Mouse (Mus musculus) hindbrain, embryonic 12.5 days (tissue): ENCODE measurements around the gene Ogdhl. TPM values are rescaled to one million over a fixed set of nuclear protein-coding genes. Genes with fewer than 3 reads are reported as not detected.
A peak's percentile ranks its signal among the peaks of the same experiment; 100 is the strongest.
"Not testable (repeated sequence)": the region's sequence is repeated elsewhere in the genome, so short reads cannot be mapped to it uniquely, and the experiment has no call there.

Experiments
- ATAC-seq: fragments of 200-750 bp; cut with Nextera tagmentation; 2 replicates; pipeline ENCODE4 v1.8.0; 2017; ENCODE audit warnings: moderate TSS enrichment; ENCODE audit not compliant: low FRiP score
- H3K27ac ChIP-seq: fragments of 300-500 bp; sonication (generic); 2 replicates; pipeline ENCODE4 v1.5.1; 2016; ENCODE audit warnings: mild to moderate bottlenecking
- H3K27me3 ChIP-seq: fragments of 300-500 bp; sonication (generic); 2 replicates; pipeline ENCODE4 v1.6.1; 2016; ENCODE audit warnings: mild to moderate bottlenecking
- H3K36me3 ChIP-seq: fragments of 300-500 bp; sonication (generic); 2 replicates; pipeline ENCODE4 v1.6.1; 2016; ENCODE audit warnings: mild to moderate bottlenecking
- H3K4me1 ChIP-seq: fragments of 300-500 bp; sonication (generic); 2 replicates; pipeline ENCODE4 v1.6.1; 2016
- H3K4me2 ChIP-seq: fragments of 300-500 bp; sonication (generic); replicated peaks from 2 replicates; pipeline ENCODE4 v1.6.1; 2016; ENCODE audit warnings: mild to moderate bottlenecking
- H3K4me3 ChIP-seq: fragments of 300-500 bp; sonication (generic); 2 replicates; pipeline ENCODE4 v1.5.1; 2016; ENCODE audit warnings: mild to moderate bottlenecking
- H3K9ac ChIP-seq: fragments of 300-500 bp; sonication (generic); 2 replicates; pipeline ENCODE4 v1.6.1; 2016; ENCODE audit warnings: mild to moderate bottlenecking, moderate library complexity
- H3K9me3 ChIP-seq: fragments of 300-500 bp; sonication (generic); replicated peaks from 2 replicates; pipeline ENCODE4 v1.6.1; 2016; ENCODE audit warnings: mild to moderate bottlenecking
- WGBS: fragments of 180-500 bp; shearing (Covaris S2); methylation state at CpG from one replicate; pipeline ENCODE4 v1.1.7; 2016; 5-methylcytosine and 5-hydroxymethylcytosine counted together
- polyA plus RNA-seq: library from polyadenylated mRNA; unstranded; fragments of >200 nt; fragmentation: Nextera tagmentation; extraction: Ambion mirVana; gene quantifications from 2 replicates; pipeline ENCODE4 v1.2.1, GENCODE M21; 2016

Ogdhl gene
- polyA plus RNA-seq, 1 experiment from 2014 or later, result 19.6 TPM

GRCm38 (mm10) chr14:32336547-32336946, 14.7 kb downstream of the Ogdhl start:
- Histone ChIP-seq H3K27me3 (no peaks in the 10 kb centered on the region), H3K4me2 (no peak overlapping the region), H3K4me1 (peaks cover 5% of the 10 kb centered on the region; the same call in 1 of the 2 replicates), H3K27ac (no peak overlapping the region), H3K4me3 (no peak overlapping the region), H3K36me3 (peaks cover 52% of the 10 kb centered on the region), H3K9me3 (no peaks in the 10 kb centered on the region), H3K9ac (no peak overlapping the region)
- whole genome bisulfite sequencing, result 89% methylated on average over 11 of the region's 11 CpGs
- ATAC-seq, result no peak

DNA sequence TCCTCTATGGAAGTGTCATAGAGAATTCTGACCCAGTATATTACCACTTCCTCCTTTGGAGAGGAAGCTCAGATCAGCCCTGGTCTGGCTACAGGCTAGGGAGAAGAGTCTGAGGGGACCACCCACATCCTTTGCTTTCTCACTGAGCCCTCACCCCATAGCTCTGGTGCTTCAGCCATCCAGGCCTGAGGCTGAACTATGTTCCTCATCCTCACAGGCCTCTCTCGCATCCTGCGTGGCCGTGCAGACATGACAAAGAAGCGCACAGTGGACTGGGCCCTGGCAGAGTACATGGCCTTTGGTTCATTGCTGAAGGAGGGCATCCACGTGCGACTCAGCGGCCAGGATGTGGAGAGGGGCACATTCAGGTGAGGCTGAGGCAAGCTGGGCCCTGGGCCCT, 20.0 kb downstream of the Ogdhl start:
- peaks cover 70% of the 10 kb centered on the region for H3K36me3 ChIP-seq
- 91% methylated on average over 7 of the region's 7 CpGs for WGBS
- no peak overlapping the region for H3K4me3 ChIP-seq

DNA sequence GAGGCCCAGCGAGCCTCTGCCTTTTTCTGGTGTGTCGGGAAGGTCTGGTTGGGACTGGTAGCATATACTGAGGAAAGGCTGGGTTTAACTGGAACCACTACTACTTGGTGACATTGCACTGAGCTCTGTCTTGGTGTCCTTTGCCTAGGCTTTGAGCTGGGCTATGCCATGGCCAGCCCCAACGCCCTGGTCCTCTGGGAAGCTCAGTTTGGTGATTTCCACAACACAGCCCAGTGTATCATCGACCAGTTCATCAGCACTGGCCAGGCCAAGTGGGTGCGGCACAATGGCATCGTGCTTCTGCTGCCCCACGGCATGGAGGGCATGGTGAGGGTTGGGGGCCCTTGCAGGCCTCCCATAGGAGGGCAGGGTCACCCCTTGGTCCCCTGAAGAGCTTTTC, 22.4 kb downstream of the Ogdhl start:
- no peak for ATAC-seq
- no peak overlapping the region for H3K4me3 ChIP-seq
- WGBS, result 91% methylated on average over 7 of the region's 7 CpGs
- H3K9me3 ChIP-seq, result no peaks in the 10 kb centered on the region
- peaks cover 52% of the 10 kb centered on the region for H3K36me3 ChIP-seq
- H3K4me2 ChIP-seq, result no peak overlapping the region
- no peak overlapping the region for H3K27ac ChIP-seq
- H3K9ac ChIP-seq, result no peak overlapping the region
- no peaks in the 10 kb centered on the region for H3K4me1 ChIP-seq
- H3K27me3 ChIP-seq, result no peaks in the 10 kb centered on the region

More for the DNA sequence above, 20.0 kb downstream of the Ogdhl start:
- ATAC-seq, result no peak
- Histone ChIP-seq H3K27me3 (no peaks in the 10 kb centered on the region), H3K4me1 (no peaks in the 10 kb centered on the region), H3K9me3 (no peaks in the 10 kb centered on the region), H3K27ac (no peak overlapping the region), H3K9ac (no peak overlapping the region), H3K4me2 (no peak overlapping the region)

- no peak for ATAC-seq
- WGBS, result 90% methylated on average over 9 of the region's 10 CpGs
These were observed 22.9 kb downstream of the Ogdhl start for GRCm38 (mm10) chr14:32344694-32345093.

GRCm38 (mm10) chr14:32347307-32347706, 25.5 kb downstream of the Ogdhl start:
- H3K9ac ChIP-seq, result no peak overlapping the region
- no peak overlapping the region for H3K27ac ChIP-seq
- peaks cover 26% of the 10 kb centered on the region; the same call in 1 of the 2 replicates for H3K36me3 ChIP-seq
- 93% methylated on average over 9 of the region's 9 CpGs for WGBS
- H3K4me1 ChIP-seq, result no peaks in the 10 kb centered on the region
- no peaks in the 10 kb centered on the region for H3K9me3 ChIP-seq
- no peaks in the 10 kb centered on the region for H3K27me3 ChIP-seq
- no peak for ATAC-seq
- H3K4me3 ChIP-seq, result no peak overlapping the region
- H3K4me2 ChIP-seq, result no peak overlapping the region

More at GRCm38 (mm10) chr14:32344694-32345093, 22.9 kb downstream of the Ogdhl start:
- H3K36me3 ChIP-seq, result peaks cover 50% of the 10 kb centered on the region
- H3K4me2 ChIP-seq, result no peak overlapping the region
- no peak overlapping the region for H3K9ac ChIP-seq
- H3K27ac ChIP-seq, result no peak overlapping the region
- H3K27me3 ChIP-seq, result no peaks in the 10 kb centered on the region
- no peak overlapping the region for H3K4me3 ChIP-seq
- no peaks in the 10 kb centered on the region for H3K9me3 ChIP-seq
- H3K4me1 ChIP-seq, result no peaks in the 10 kb centered on the region

- H3K4me1 ChIP-seq, H3K9ac ChIP-seq, H3K4me3 ChIP-seq, ATAC-seq, H3K4me2 ChIP-seq, H3K9me3 ChIP-seq, H3K27ac ChIP-seq, H3K36me3 ChIP-seq, H3K27me3 ChIP-seq: not testable (repeated sequence)
- WGBS, result 29% methylated on average over 6 of the region's 6 CpGs
These were observed 29.5 kb downstream of the Ogdhl start for GRCm38 (mm10) chr14:32351181-32351920.

GRCm38 (mm10) chr14:32364359-32364758, 42.5 kb downstream of the Ogdhl start:
- H3K4me2 ChIP-seq, result no peak overlapping the region
- 49% methylated on average over 7 of the region's 7 CpGs for WGBS
- H3K36me3 ChIP-seq, result no peaks in the 10 kb centered on the region
- no peaks in the 10 kb centered on the region for H3K4me1 ChIP-seq
- H3K4me3 ChIP-seq, result no peak overlapping the region
- H3K9ac ChIP-seq, result no peak overlapping the region
- H3K27ac ChIP-seq, result no peak overlapping the region
- H3K9me3 ChIP-seq, result no peaks in the 10 kb centered on the region; the same call in 1 of the 2 replicates
- no peaks in the 10 kb centered on the region for H3K27me3 ChIP-seq
- no peak for ATAC-seq

DNA sequence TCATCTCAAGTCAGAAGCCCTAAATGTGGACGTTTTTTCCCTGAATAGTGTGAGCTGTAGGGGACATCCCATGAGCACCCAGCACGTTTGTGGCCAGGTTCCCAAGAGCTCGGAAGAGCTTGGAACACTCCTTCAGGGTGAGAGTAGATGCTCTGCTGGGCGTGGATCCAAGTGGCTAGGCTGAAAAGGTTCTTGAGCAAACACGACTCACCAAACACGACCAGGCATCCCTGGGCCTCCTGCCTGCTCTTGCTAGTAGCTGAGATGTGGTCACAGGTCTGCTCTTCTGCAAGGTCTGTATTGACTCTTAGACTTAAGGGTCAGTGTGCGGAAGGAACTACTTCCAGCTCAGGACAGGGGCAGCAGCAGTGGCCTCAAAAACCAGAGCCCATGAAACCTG, 47.9 kb downstream of the Ogdhl start:
- no peaks in the 10 kb centered on the region for H3K4me1 ChIP-seq
- H3K36me3 ChIP-seq, result no peaks in the 10 kb centered on the region
- H3K9me3 ChIP-seq, result no peaks in the 10 kb centered on the region
- no peak overlapping the region for H3K9ac ChIP-seq
- no peaks in the 10 kb centered on the region for H3K27me3 ChIP-seq
- no peak for ATAC-seq
- 81% methylated on average over 7 of the region's 7 CpGs for WGBS
- no peak overlapping the region for H3K27ac ChIP-seq
- H3K4me3 ChIP-seq, result no peak overlapping the region
- H3K4me2 ChIP-seq, result no peak overlapping the region

- no peak for ATAC-seq
- no peak overlapping the region for H3K4me2 ChIP-seq
- WGBS, result 96% methylated on average over 2 of the region's 2 CpGs
- no peaks in the 10 kb centered on the region for H3K9me3 ChIP-seq
- no peak overlapping the region for H3K4me3 ChIP-seq
- H3K27ac ChIP-seq, result no peak overlapping the region
- no peak overlapping the region for H3K9ac ChIP-seq
- no peaks in the 10 kb centered on the region for H3K27me3 ChIP-seq
- H3K36me3 ChIP-seq, result no peaks in the 10 kb centered on the region
- H3K4me1 ChIP-seq, result no peaks in the 10 kb centered on the region
These were observed 50.7 kb downstream of the Ogdhl start for GRCm38 (mm10) chr14:32372510-32372909.

- peaks cover 25% of the 10 kb centered on the region for H3K4me1 ChIP-seq
- peak overlapping the region; percentile 45 for H3K4me2 ChIP-seq
- no peak overlapping the region for H3K4me3 ChIP-seq
- H3K36me3 ChIP-seq, result no peaks in the 10 kb centered on the region
- WGBS, result 9% methylated on average over 22 of the region's 22 CpGs
- H3K9ac ChIP-seq, result no peak overlapping the region
- ATAC-seq, result 0 out of 2 replicates have a peak, but pooled peaks have one; percentile 38
- H3K27me3 ChIP-seq, result peaks cover 20% of the 10 kb centered on the region
- no peak overlapping the region for H3K27ac ChIP-seq
- no peaks in the 10 kb centered on the region for H3K9me3 ChIP-seq
These were observed 57.7 kb downstream of the Ogdhl start for GRCm38 (mm10) chr14:32379395-32380098.

DNA sequence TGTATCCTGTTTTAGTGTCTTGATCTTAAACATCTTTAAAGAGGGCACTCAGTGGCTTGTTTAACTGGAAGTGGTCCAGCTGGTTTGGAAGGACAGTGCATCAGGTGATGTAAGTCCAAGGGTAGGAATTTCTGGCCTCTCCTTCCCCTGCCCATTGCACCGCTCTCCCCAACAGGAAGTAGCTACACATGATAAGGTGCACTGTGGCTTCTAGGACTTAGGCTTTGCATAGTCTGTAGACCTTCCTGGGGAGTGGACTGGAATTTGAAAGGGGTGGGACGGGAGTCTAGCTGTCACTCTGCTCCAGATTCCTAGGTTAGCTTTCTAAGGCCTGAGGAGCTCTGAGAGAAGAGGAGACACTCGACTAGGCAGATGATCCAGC, 58.3 kb downstream of the Ogdhl start:
- 35% methylated on average over 3 of the region's 3 CpGs for WGBS
- Histone ChIP-seq H3K27me3 (peaks cover 20% of the 10 kb centered on the region), H3K4me2 (peak overlapping the region; percentile 45; the same call in 1 of the 2 replicates), H3K4me3 (no peak overlapping the region), H3K27ac (no peak overlapping the region), H3K36me3 (no peaks in the 10 kb centered on the region), H3K9me3 (no peaks in the 10 kb centered on the region), H3K9ac (no peak overlapping the region), H3K4me1 (peaks cover 25% of the 10 kb centered on the region)
- ATAC-seq, result no peak

DNA sequence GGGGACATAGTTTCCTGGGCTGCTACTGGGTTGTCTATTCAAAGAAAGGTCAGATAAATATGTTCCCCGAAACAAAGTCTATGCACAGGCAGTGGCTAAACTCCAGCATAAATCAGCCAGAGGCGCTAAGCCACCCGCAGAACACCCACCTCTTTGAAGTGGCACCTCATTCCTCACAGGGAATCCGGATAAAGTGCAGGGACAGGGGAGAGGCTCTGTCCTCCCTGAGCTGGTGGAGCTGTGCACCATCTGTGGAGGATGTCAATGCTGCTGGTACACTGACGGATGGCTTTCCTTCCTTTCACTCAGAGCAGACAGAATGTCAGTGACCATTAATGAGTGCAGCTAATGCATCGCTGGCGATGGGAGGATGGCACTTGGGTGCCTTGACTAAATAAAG, 59.2 kb downstream of the Ogdhl start:
- 34% methylated on average over 7 of the region's 7 CpGs for WGBS
- H3K4me2 ChIP-seq, result no peak overlapping the region
- no peak overlapping the region for H3K27ac ChIP-seq

More for the DNA sequence above, 59.2 kb downstream of the Ogdhl start:
- Histone ChIP-seq H3K9me3 (no peaks in the 10 kb centered on the region), H3K9ac (no peak overlapping the region), H3K4me1 (peaks cover 25% of the 10 kb centered on the region), H3K4me3 (no peak overlapping the region), H3K27me3 (peaks cover 20% of the 10 kb centered on the region), H3K36me3 (no peaks in the 10 kb centered on the region)
- ATAC-seq, result no peak
